Mouse (Mus musculus): ENCODE measurements around the gene Rhox2e. TPM values are rescaled to one million over a fixed set of nuclear protein-coding genes. Genes with fewer than 3 reads are reported as not detected.

Gene Rhox2e
- polyA plus RNA-seq, 1 experiment from 2014 or later: not detected

Other genes starting within 250 kb of the Rhox2e start
- gene Rhox3a2, start 150.4 kb upstream of the Rhox2e start, polyA plus RNA-seq (2014; fragmentation: Nextera tagmentation; extraction: Ambion mirVana): not detected in 2 replicates
- 1.4 and 2.2 TPM in 2 replicates for gene Rhox4a2, start 139.6 kb upstream of the Rhox2e start, polyA plus RNA-seq (2014; fragmentation: Nextera tagmentation; extraction: Ambion mirVana)
- gene Rhox2b, start 118.4 kb upstream of the Rhox2e start, polyA plus RNA-seq (2014; fragmentation: Nextera tagmentation; extraction: Ambion mirVana): not detected in 2 replicates
- gene Rhox4b, start 98.0 kb upstream of the Rhox2e start, polyA plus RNA-seq (2014; fragmentation: Nextera tagmentation; extraction: Ambion mirVana): 0.85 and 0.86 TPM in 2 replicates
- 1.00 and 1.2 TPM in 2 replicates for gene Rhox2c, start 76.8 kb upstream of the Rhox2e start, polyA plus RNA-seq (2014; fragmentation: Nextera tagmentation; extraction: Ambion mirVana)
- not detected in 2 replicates for gene Rhox3c, start 71.9 kb upstream of the Rhox2e start, polyA plus RNA-seq (2014; fragmentation: Nextera tagmentation; extraction: Ambion mirVana)
- not detected in 2 replicates for gene Rhox4c, start 50.1 kb upstream of the Rhox2e start, polyA plus RNA-seq (2014; fragmentation: Nextera tagmentation; extraction: Ambion mirVana)
- 0.43 TPM in 1 of 2 replicates, not detected in the other for gene Rhox2d, start 37.0 kb upstream of the Rhox2e start, polyA plus RNA-seq (2014; fragmentation: Nextera tagmentation; extraction: Ambion mirVana)
- not detected in 2 replicates for gene Rhox4d, start 16.1 kb upstream of the Rhox2e start, polyA plus RNA-seq (2014; fragmentation: Nextera tagmentation; extraction: Ambion mirVana)
- not detected in 2 replicates for gene Rhox3e, start 11.6 kb downstream of the Rhox2e start, polyA plus RNA-seq (2014; fragmentation: Nextera tagmentation; extraction: Ambion mirVana)
- 0.24 TPM in 1 of 2 replicates, not detected in the other for gene Rhox4e, start 27.0 kb downstream of the Rhox2e start, polyA plus RNA-seq (2014; fragmentation: Nextera tagmentation; extraction: Ambion mirVana)
- 0.38 and 0.98 TPM in 2 replicates for gene Rhox2f, start 41.0 kb downstream of the Rhox2e start, polyA plus RNA-seq (2014; fragmentation: Nextera tagmentation; extraction: Ambion mirVana)
- gene Rhox3f, start 50.5 kb downstream of the Rhox2e start, polyA plus RNA-seq (2014; fragmentation: Nextera tagmentation; extraction: Ambion mirVana): not detected in 2 replicates
- not detected in 2 replicates for gene Rhox4f, start 77.3 kb downstream of the Rhox2e start, polyA plus RNA-seq (2014; fragmentation: Nextera tagmentation; extraction: Ambion mirVana)
- gene Rhox3g, start 98.2 kb downstream of the Rhox2e start, polyA plus RNA-seq (2014; fragmentation: Nextera tagmentation; extraction: Ambion mirVana): not detected in 2 replicates
- gene Rhox2g, start 113.0 kb downstream of the Rhox2e start, polyA plus RNA-seq (2014; fragmentation: Nextera tagmentation; extraction: Ambion mirVana): not detected in 2 replicates
- gene Rhox4g, start 120.9 kb downstream of the Rhox2e start, polyA plus RNA-seq (2014; fragmentation: Nextera tagmentation; extraction: Ambion mirVana): not detected in 2 replicates
- gene Rhox3h, start 138.3 kb downstream of the Rhox2e start, polyA plus RNA-seq (2014; fragmentation: Nextera tagmentation; extraction: Ambion mirVana): not detected in 2 replicates
- gene Rhox2h, start 142.8 kb downstream of the Rhox2e start, polyA plus RNA-seq (2014; fragmentation: Nextera tagmentation; extraction: Ambion mirVana): not detected in 2 replicates

Measured in embryonic facial prominence, embryonic 11.5 days (tissue).